Mouse (Mus musculus): Measurements from ENCODE around the gene Tpx2.

- TF ChIP-seq POLR2A (IDR thresholded peaks at IDR 0.05; ENCODE audit: insufficient read depth, low read length) (no peak), CTCF (IDR thresholded peaks at IDR 0.05; ENCODE audit: low read depth, low read length) (no peak), EP300 (IDR thresholded peaks at IDR 0.05; ENCODE audit: insufficient read depth, low read depth, low read length) (no peak)
Measured at GRCm38 (mm10) chr2:152926896-152927295, 79.1 kb downstream of the Tpx2 start.
